Mouse (Mus musculus) liver, postnatal 0 days (tissue): ENCODE measurements around the gene P2rx3. TPM values are rescaled to one million over a fixed set of nuclear protein-coding genes. Genes with fewer than 3 reads are reported as not detected.

ENCODE experiments used
- ATAC-seq: fragments of 200-750 bp; cut with Nextera tagmentation; 2 replicates; pipeline ENCODE4 v1.8.0; 2017; ENCODE audit warnings: mild to moderate bottlenecking, moderate library complexity
- DNase-seq: peaks from one replicate; pipeline ENCODE4 v3.0.0-alpha.2; 2016
- H3K27ac ChIP-seq: fragments of 300-500 bp; sonication (generic); 2 replicates; pipeline ENCODE4 v1.5.1; 2014; ENCODE audit warnings: antibody characterized with exemption, moderate library complexity, mild to moderate bottlenecking, low read depth
- H3K27me3 ChIP-seq: fragments of 300-500 bp; sonication (generic); 2 replicates; pipeline ENCODE4 v1.6.1; 2014; ENCODE audit warnings: low read length, control low read depth, mixed read lengths; ENCODE audit not compliant: insufficient read depth
- H3K36me3 ChIP-seq: fragments of 300-500 bp; sonication (generic); replicated peaks from 2 replicates; pipeline ENCODE4 v1.6.1; 2014; ENCODE audit warnings: mild to moderate bottlenecking, control low read depth, low read length, moderate library complexity, mixed read lengths; ENCODE audit not compliant: insufficient read depth
- H3K4me1 ChIP-seq: fragments of 300-500 bp; sonication (generic); 2 replicates; pipeline ENCODE4 v1.6.1; 2014; ENCODE audit warnings: antibody characterized with exemption, mild to moderate bottlenecking, control low read depth; ENCODE audit not compliant: insufficient read depth
- H3K4me2 ChIP-seq: fragments of 300-500 bp; sonication (generic); 2 replicates; pipeline ENCODE4 v1.6.1; 2014; ENCODE audit warnings: low read depth, mild to moderate bottlenecking, low read length, moderate library complexity, mixed read lengths
- H3K4me3 ChIP-seq: fragments of 300-500 bp; sonication (generic); 2 replicates; pipeline ENCODE4 v1.5.1; 2014; ENCODE audit warnings: low read depth, low read length
- H3K9ac ChIP-seq: fragments of 300-500 bp; sonication (generic); replicated peaks from 2 replicates; pipeline ENCODE4 v1.6.1; 2014; ENCODE audit warnings: mild to moderate bottlenecking, moderate library complexity
- H3K9me3 ChIP-seq: fragments of 300-500 bp; sonication (generic); 2 replicates; pipeline ENCODE4 v1.6.1; 2016; ENCODE audit warnings: mild to moderate bottlenecking, control low read depth, low read length, mixed read lengths
- CTCF ChIP-seq: sonication (generic); IDR thresholded peaks from 2 replicates; pipeline ENCODE4 v1.5.1; 2016; ENCODE audit warnings: antibody characterized with exemption, low read depth
- EP300 ChIP-seq: IDR thresholded peaks from 2 replicates; pipeline ENCODE4 v1.6.1; 2016; ENCODE audit warnings: antibody characterized with exemption, low read depth, mild to moderate bottlenecking
- WGBS: fragments of 180-500 bp; shearing (Covaris S2); extraction: QIAGEN DNeasy Blood & Tissue Kit; methylation state at CpG from one replicate; pipeline ENCODE4 v1.1.7; 2014; ENCODE audit not compliant: insufficient replicate concordance; 5-methylcytosine and 5-hydroxymethylcytosine counted together
- polyA plus RNA-seq: library from polyadenylated mRNA; unstranded; fragments of >200 nt; fragmentation: Nextera tagmentation; extraction: Ambion mirVana; gene quantifications from 2 replicates; pipeline ENCODE4 v1.2.1, GENCODE M21; 2015

Gene P2rx3
- polyA plus RNA-seq, 1 experiment from 2014 or later: 0.56 TPM

- H3K36me3 ChIP-seq: peaks cover 19% of the 10 kb centered on the region
- no peak overlapping the region for H3K27ac ChIP-seq
- no peak overlapping the region for H3K9ac ChIP-seq
- no peaks in the 10 kb centered on the region for H3K9me3 ChIP-seq
- DNase-seq (no peak), ATAC-seq (no peak)
- peaks cover 14% of the 10 kb centered on the region for H3K4me1 ChIP-seq
- no peak overlapping the region for H3K4me3 ChIP-seq
- WGBS: 81% methylated on average over 5 of the region's 5 CpGs
- no peaks in the 10 kb centered on the region for H3K27me3 ChIP-seq
- no peak overlapping the region for H3K4me2 ChIP-seq
- no peak for TF ChIP-seq CTCF
- TF ChIP-seq EP300: no peak
Observed at GRCm38 (mm10) chr2:85053192-85053816, 16.0 kb upstream of the P2rx3 start.

- Histone ChIP-seq H3K4me1 (peaks cover 25% of the 10 kb centered on the region), H3K27ac (peak overlapping the region; percentile 55), H3K9me3 (no peaks in the 10 kb centered on the region), H3K4me2 (peak overlapping the region; percentile 55), H3K4me3 (peak overlapping the region; percentile 24; the same call in 1 of the 2 replicates), H3K27me3 (no peaks in the 10 kb centered on the region), H3K9ac (no peak overlapping the region; the same call in none of the 2 replicates), H3K36me3 (peaks cover 24% of the 10 kb centered on the region)
- DNase-seq (peak; percentile 48), ATAC-seq (no peak)
- WGBS: 44% methylated on average over 9 of the region's 9 CpGs
- TF ChIP-seq CTCF (no peak), EP300 (no peak)
Observed at GRCm38 (mm10) chr2:85050746-85051145, 13.5 kb upstream of the P2rx3 start.

- Histone ChIP-seq H3K36me3 (peaks cover 29% of the 10 kb centered on the region), H3K4me2 (peak overlapping the region; percentile 55), H3K9ac (no peak overlapping the region; the same call in 1 of the 2 replicates), H3K27ac (peak overlapping the region; percentile 55), H3K9me3 (no peaks in the 10 kb centered on the region), H3K4me1 (peaks cover 25% of the 10 kb centered on the region), H3K27me3 (no peaks in the 10 kb centered on the region), H3K4me3 (peak overlapping the region; percentile 24; the same call in 1 of the 2 replicates)
- WGBS: 50% methylated on average over 10 of the region's 10 CpGs
- TF ChIP-seq EP300: no peak
- no peak for TF ChIP-seq CTCF
- DNase-seq (peak; percentile 46), ATAC-seq (no peak)
Observed at GRCm38 (mm10) chr2:85050001-85050634, 12.9 kb upstream of the P2rx3 start.

GRCm38 (mm10) chr2:85049277-85049676 lies 12.0 kb upstream of the P2rx3 start:
- H3K9ac ChIP-seq: no peak overlapping the region
- DNase-seq: no peak
- 83% methylated on average over 4 of the region's 4 CpGs for WGBS

GRCm38 (mm10) chr2:85048168-85048751 lies 11.0 kb upstream of the P2rx3 start:
- peaks cover 25% of the 10 kb centered on the region for H3K4me1 ChIP-seq
- H3K36me3 ChIP-seq: peaks cover 36% of the 10 kb centered on the region
- 3% methylated on average over 31 of the region's 44 CpGs for WGBS
- H3K9ac ChIP-seq: peak overlapping the region; percentile 70
- peak overlapping the region; percentile 77 for H3K4me3 ChIP-seq
- peak overlapping the region; percentile 93 for H3K4me2 ChIP-seq
- peak overlapping the region; percentile 82 for H3K27ac ChIP-seq
- no peaks in the 10 kb centered on the region for H3K9me3 ChIP-seq
- DNase-seq (no peak), ATAC-seq (peak; percentile 8)
- H3K27me3 ChIP-seq: no peaks in the 10 kb centered on the region
- TF ChIP-seq EP300 (no peak), CTCF (no peak)

More at GRCm38 (mm10) chr2:85049277-85049676, 12.0 kb upstream of the P2rx3 start:
- H3K36me3 ChIP-seq: peaks cover 28% of the 10 kb centered on the region
- ATAC-seq: no peak
- H3K4me3 ChIP-seq: no peak overlapping the region
- H3K27ac ChIP-seq: no peak overlapping the region
- H3K27me3 ChIP-seq: no peaks in the 10 kb centered on the region
- no peak for TF ChIP-seq EP300
- no peak for TF ChIP-seq CTCF
- H3K4me2 ChIP-seq: no peak overlapping the region; the same call in 1 of the 2 replicates
- peaks cover 25% of the 10 kb centered on the region for H3K4me1 ChIP-seq
- no peaks in the 10 kb centered on the region for H3K9me3 ChIP-seq

- H3K4me1 ChIP-seq: peaks cover 25% of the 10 kb centered on the region
- H3K9me3 ChIP-seq: no peaks in the 10 kb centered on the region
- 4% methylated on average over 42 of the region's 42 CpGs for WGBS
- H3K4me2 ChIP-seq: peak within 1 kb of the TSS; percentile 93
- peaks cover 42% of the 10 kb centered on the region for H3K36me3 ChIP-seq
- peak within 1 kb of the TSS; percentile 70 for H3K9ac ChIP-seq
- H3K27me3 ChIP-seq: no peaks in the 10 kb centered on the region
- ATAC-seq (peak; percentile 92), DNase-seq (peak; percentile 97)
- TF ChIP-seq CTCF: no peak
- peak; percentile 54; the same call in 1 of the 2 replicates for TF ChIP-seq EP300
- peak within 1 kb of the TSS; percentile 77 for H3K4me3 ChIP-seq
- peak within 1 kb of the TSS; percentile 82 for H3K27ac ChIP-seq
Observed at GRCm38 (mm10) chr2:85047596-85048167, 10.4 kb upstream of the P2rx3 start, which contains the start of gene Tnks1bp1. Tnks1bp1 (plus strand) TSS chr2:85048022.
